Mouse (Mus musculus) forelimb bud, embryonic 11.5 days (tissue): ENCODE measurements around the gene Mrtfa.

ENCODE experiments used
- DNase-seq: peaks from one replicate; pipeline ENCODE4 v3.0.0-alpha.2; 2012; ENCODE audit warnings: low read depth, low spot score

The Mrtfa gene

GRCm38 (mm10) chr15:81156453-81156852 lies 34.1 kb downstream of the Mrtfa start:
- no peak for DNase-seq

GRCm38 (mm10) chr15:81155845-81156244 lies 34.7 kb downstream of the Mrtfa start:
- DNase-seq, result no peak

- DNase-seq, result no peak
These were observed 35.5 kb downstream of the Mrtfa start for GRCm38 (mm10) chr15:81154846-81155624.

- no peak for DNase-seq
These were observed 48.5 kb downstream of the Mrtfa start for GRCm38 (mm10) chr15:81141956-81142576.

GRCm38 (mm10) chr15:81140004-81140403 lies 50.6 kb downstream of the Mrtfa start:
- no peak for DNase-seq

- DNase-seq, result no peak
These were observed 53.3 kb downstream of the Mrtfa start for GRCm38 (mm10) chr15:81137298-81137697.

- DNase-seq, result no peak
These were observed 56.8 kb downstream of the Mrtfa start for GRCm38 (mm10) chr15:81133781-81134180.

- DNase-seq, result no peak
These were observed 59.4 kb downstream of the Mrtfa start for GRCm38 (mm10) chr15:81131152-81131551.

- DNase-seq, result no peak
These were observed 60.6 kb downstream of the Mrtfa start for GRCm38 (mm10) chr15:81129970-81130369.

- no peak for DNase-seq
These were observed 62.3 kb downstream of the Mrtfa start for GRCm38 (mm10) chr15:81128155-81128838.

- no peak for DNase-seq
These were observed 66.3 kb downstream of the Mrtfa start for GRCm38 (mm10) chr15:81124282-81124681.

- no peak for DNase-seq
These were observed 67.4 kb downstream of the Mrtfa start for GRCm38 (mm10) chr15:81123122-81123521.

- DNase-seq, result no peak
These were observed 68.0 kb downstream of the Mrtfa start for GRCm38 (mm10) chr15:81122535-81122934.

- no peak for DNase-seq
These were observed 68.5 kb downstream of the Mrtfa start for GRCm38 (mm10) chr15:81122078-81122477.

- no peak for DNase-seq
These were observed 69.6 kb downstream of the Mrtfa start for GRCm38 (mm10) chr15:81120946-81121345.

- DNase-seq, result no peak
These were observed 70.4 kb downstream of the Mrtfa start for GRCm38 (mm10) chr15:81120140-81120539.

- no peak for DNase-seq
These were observed 72.3 kb downstream of the Mrtfa start for GRCm38 (mm10) chr15:81118226-81118625.

- DNase-seq, result no peak
These were observed 78.0 kb downstream of the Mrtfa start for GRCm38 (mm10) chr15:81112589-81112988.

- DNase-seq, result no peak
These were observed 80.2 kb downstream of the Mrtfa start for GRCm38 (mm10) chr15:81110315-81110714.

- no peak for DNase-seq
These were observed 84.6 kb downstream of the Mrtfa start for GRCm38 (mm10) chr15:81105962-81106361.

- no peak for DNase-seq
These were observed 85.8 kb downstream of the Mrtfa start for GRCm38 (mm10) chr15:81104585-81105259.

- no peak for DNase-seq
These were observed 87.1 kb downstream of the Mrtfa start for GRCm38 (mm10) chr15:81103500-81103899.
